Mouse (Mus musculus) ES-E14 (cell line): Measurements from ENCODE around the gene Sgsm3. TPM values are rescaled to one million over a fixed set of nuclear protein-coding genes. Genes with fewer than 3 reads are reported as not detected.

Experiments used
- DNase-seq: peaks from one replicate; pipeline ENCODE4 v3.0.0-alpha.2; 2013; ENCODE audit warnings: low read depth, low spot score
- H3K27ac ChIP-seq: 2 replicates; pipeline ENCODE4 v1.5.1; 2012; ENCODE audit warnings: low read depth, mild to moderate bottlenecking, low read length, moderate library complexity, mixed read lengths; ENCODE audit not compliant: poor library complexity, insufficient read depth, severe bottlenecking
- H3K36me3 ChIP-seq: 2 replicates; pipeline ENCODE4 v1.6.1; 2012; ENCODE audit warnings: mild to moderate bottlenecking, low read length, moderate library complexity, mixed read lengths; ENCODE audit not compliant: control insufficient read depth, poor library complexity, insufficient read depth, severe bottlenecking
- H3K4me1 ChIP-seq, 2 experiments: fragments of 150-350 bp in 1 of 2; sonication (generic) in 1 of 2; 2 replicates each; pipeline ENCODE4 v1.6.1; 2012; ENCODE audit warnings: low read length in 2 of 2, mild to moderate bottlenecking in 1 of 2, mixed read lengths in 1 of 2; ENCODE audit not compliant: control insufficient read depth in 2 of 2, insufficient read depth in 2 of 2, poor library complexity in 1 of 2
- H3K4me3 ChIP-seq, 2 experiments: fragments of 150-350 bp in 1 of 2; sonication (generic) in 1 of 2; 2 replicates each; pipeline ENCODE4 v1.5.1; 2012; ENCODE audit warnings: low read length in 2 of 2, low read depth in 1 of 2, mild to moderate bottlenecking in 1 of 2, mixed read lengths in 1 of 2; ENCODE audit not compliant: insufficient read depth in 1 of 2, poor library complexity in 1 of 2, severe bottlenecking in 1 of 2
- H3K9ac ChIP-seq: 2 replicates; pipeline ENCODE4 v1.6.1; 2012; ENCODE audit warnings: low read depth, mild to moderate bottlenecking, low read length, mixed read lengths; ENCODE audit not compliant: poor library complexity, insufficient read depth, severe bottlenecking
- H3K9me3 ChIP-seq: fragments of 150-350 bp; sonication (generic); 2 replicates; pipeline ENCODE4 v1.6.1; 2012; ENCODE audit warnings: low read depth, mild to moderate bottlenecking, low read length; ENCODE audit not compliant: control insufficient read depth, insufficient read depth
- CHD2 ChIP-seq: IDR thresholded peaks from 2 replicates; pipeline ENCODE4 v1.6.1; 2014; ENCODE audit warnings: mild to moderate bottlenecking, low read depth, low read length, inconsistent platforms
- HCFC1 ChIP-seq: IDR thresholded peaks from 2 replicates; pipeline ENCODE4 v1.6.1; 2012; ENCODE audit warnings: low read length, inconsistent platforms, borderline replicate concordance; ENCODE audit not compliant: insufficient read depth
- MAFK ChIP-seq: IDR thresholded peaks from 2 replicates; pipeline ENCODE4 v1.6.1; 2014; ENCODE audit warnings: mild to moderate bottlenecking, low read depth, low read length, inconsistent platforms; ENCODE audit not compliant: insufficient read depth
- ZC3H11A ChIP-seq: IDR thresholded peaks from 2 replicates; pipeline ENCODE4 v1.6.1; 2012; ENCODE audit warnings: low read depth, mild to moderate bottlenecking, inconsistent platforms, low read length, borderline replicate concordance
- ZNF384 ChIP-seq: IDR thresholded peaks from 2 replicates; pipeline ENCODE4 v1.6.1; 2012; ENCODE audit warnings: low read depth, low read length, inconsistent platforms
- in situ Hi-C, 2 experiments: fragments of 600-800 bp; cut with MboI; formaldehyde crosslinking; loops; one replicate each; pipeline ENCODE4 v1.15.1; 2025; ENCODE audit warnings: low sequenced_read_pairs in 2 of 2, inconsistent platforms in 1 of 2; ENCODE audit not compliant: unreplicated experiment in 2 of 2
- total RNA-seq: library from RNA; depleted of rRNA; stranded (reverse); fragments of 300-350 nt; gene quantifications from 2 replicates; pipeline ENCODE4 v1.2.3, GENCODE M21; 2012

Sgsm3 gene
- total RNA-seq, 1 experiment: 51.6 TPM

- H3K9ac ChIP-seq: no peak overlapping the region
- H3K4me1 ChIP-seq: no peaks in the 10 kb centered on the region; a peak in 1 of 4 replicates
- no peaks in the 10 kb centered on the region for H3K9me3 ChIP-seq
- no peak overlapping the region for H3K4me3 ChIP-seq
- TF ChIP-seq MAFK (no peak), ZNF384 (no peak), HCFC1 (no peak), ZC3H11A (no peak)
- no peak for DNase-seq
- no peaks in the 10 kb centered on the region for H3K36me3 ChIP-seq
- in situ Hi-C loops: no loop called here
- no peak overlapping the region for H3K27ac ChIP-seq
Measured at GRCm38 (mm10) chr15:80983264-80983663, 5.7 kb downstream of the Sgsm3 start.

DNA sequence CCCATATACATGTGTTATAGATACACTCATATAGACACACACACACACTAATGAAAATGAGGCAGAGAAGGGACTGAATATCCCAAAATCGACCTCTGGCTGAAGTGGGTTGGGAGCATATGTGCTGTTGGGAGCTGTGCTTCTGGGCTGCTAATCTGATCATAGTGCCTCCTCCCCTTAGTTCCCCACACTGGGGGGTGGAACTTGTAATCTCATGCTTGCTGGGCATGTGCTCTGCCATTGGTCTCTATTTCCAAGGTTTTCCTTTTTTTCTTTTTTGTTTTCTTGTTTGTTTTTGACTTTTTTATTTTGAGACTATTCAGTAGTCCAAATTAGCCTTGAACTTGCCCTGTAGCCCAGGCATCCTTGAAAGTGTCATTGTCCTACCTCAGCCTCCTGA lies 10.8 kb downstream of the Sgsm3 start:
- H3K9ac ChIP-seq: no peak overlapping the region
- H3K9me3 ChIP-seq: no peaks in the 10 kb centered on the region
- H3K36me3 ChIP-seq: no peaks in the 10 kb centered on the region
- H3K4me3 ChIP-seq: no peak overlapping the region
- no peak for DNase-seq
- in situ Hi-C loops: no loop called here
- no peak for TF ChIP-seq MAFK
- no peaks in the 10 kb centered on the region for H3K4me1 ChIP-seq
- H3K27ac ChIP-seq: no peak overlapping the region

- H3K9me3 ChIP-seq: no peaks in the 10 kb centered on the region
- in situ Hi-C loops: no loop called here
- no peaks in the 10 kb centered on the region for H3K36me3 ChIP-seq
- H3K4me1 ChIP-seq: no peaks in the 10 kb centered on the region
- DNase-seq: no peak
- H3K4me3 ChIP-seq: no peak overlapping the region
- no peak overlapping the region for H3K9ac ChIP-seq
- H3K27ac ChIP-seq: no peak overlapping the region
- TF ChIP-seq MAFK (no peak), ZNF384 (no peak), ZC3H11A (no peak), CHD2 (no peak)
Measured at GRCm38 (mm10) chr15:80989712-80990111, 12.1 kb downstream of the Sgsm3 start.

- in situ Hi-C loops: no loop called here
- H3K9ac ChIP-seq: no peak overlapping the region
- peaks cover 0 to 2% of the 10 kb centered on the region in 2 experiments; a peak in 1 of 4 replicates for H3K4me1 ChIP-seq
- no peak for DNase-seq
- H3K27ac ChIP-seq: no peak overlapping the region
- no peaks in the 10 kb centered on the region for H3K9me3 ChIP-seq
- no peak overlapping the region for H3K4me3 ChIP-seq
- no peaks in the 10 kb centered on the region for H3K36me3 ChIP-seq
- TF ChIP-seq ZC3H11A (no peak), CHD2 (no peak), HCFC1 (no peak), ZNF384 (no peak), MAFK (no peak)
Measured at GRCm38 (mm10) chr15:80994959-80995358, 17.4 kb downstream of the Sgsm3 start.

GRCm38 (mm10) chr15:80996090-80996835 lies 18.7 kb downstream of the Sgsm3 start:
- in situ Hi-C loops: no loop called here
- Histone ChIP-seq H3K9ac (no peak overlapping the region), H3K36me3 (no peaks in the 10 kb centered on the region), H3K4me1 (peaks cover 0 to 5% of the 10 kb centered on the region in 2 experiments; a peak in 1 of 4 replicates), H3K4me3 (no peak overlapping the region), H3K9me3 (no peaks in the 10 kb centered on the region), H3K27ac (no peak overlapping the region)
- TF ChIP-seq CHD2: no peak
- TF ChIP-seq ZNF384: no peak
- TF ChIP-seq ZC3H11A: no peak
- no peak for DNase-seq
